Mouse (Mus musculus) intestine, postnatal 0 days (tissue): ENCODE data around the gene Fndc5. TPM values are rescaled to one million over a fixed set of nuclear protein-coding genes. Genes with fewer than 3 reads are reported as not detected.

Experiments
- ATAC-seq: fragments of 200-750 bp; cut with Nextera tagmentation; 2 replicates; pipeline ENCODE4 v1.8.0; 2017; ENCODE audit warnings: mild to moderate bottlenecking, moderate TSS enrichment, moderate library complexity
- H3K27ac ChIP-seq: fragments of 300-500 bp; sonication (generic); 2 replicates; pipeline ENCODE4 v1.5.1; 2014; ENCODE audit warnings: mild to moderate bottlenecking, low read depth, low read length, moderate library complexity
- H3K27me3 ChIP-seq: fragments of 300-500 bp; sonication (generic); replicated peaks from 2 replicates; pipeline ENCODE4 v1.6.1; 2014; ENCODE audit warnings: low read length, mixed read lengths; ENCODE audit not compliant: control insufficient read depth, insufficient read depth
- H3K36me3 ChIP-seq: fragments of 300-500 bp; sonication (generic); 2 replicates; pipeline ENCODE4 v1.6.1; 2014; ENCODE audit warnings: mild to moderate bottlenecking, moderate library complexity; ENCODE audit not compliant: control insufficient read depth, insufficient read depth
- H3K4me1 ChIP-seq: fragments of 300-500 bp; sonication (generic); replicated peaks from 2 replicates; pipeline ENCODE4 v1.6.1; 2014; ENCODE audit warnings: antibody characterized with exemption, low read length, mixed read lengths; ENCODE audit not compliant: control insufficient read depth, insufficient read depth
- H3K4me2 ChIP-seq: fragments of 300-500 bp; sonication (generic); replicated peaks from 2 replicates; pipeline ENCODE4 v1.6.1; 2014; ENCODE audit warnings: low read depth, mild to moderate bottlenecking, moderate library complexity
- H3K4me3 ChIP-seq: fragments of 300-500 bp; sonication (generic); 2 replicates; pipeline ENCODE4 v1.5.1; 2014; ENCODE audit warnings: low read depth, low read length
- H3K9ac ChIP-seq: fragments of 300-500 bp; sonication (generic); 2 replicates; pipeline ENCODE4 v1.6.1; 2014; ENCODE audit warnings: mild to moderate bottlenecking, low read depth, low read length
- H3K9me3 ChIP-seq: fragments of 300-500 bp; sonication (generic); 2 replicates; pipeline ENCODE4 v1.6.1; 2016; ENCODE audit warnings: mixed run types; ENCODE audit not compliant: control insufficient read depth
- CTCF ChIP-seq: sonication (generic); IDR thresholded peaks from 2 replicates; pipeline ENCODE4 v1.5.1; 2016; ENCODE audit warnings: low read depth, mild to moderate bottlenecking, control low read depth, antibody characterized with exemption, moderate library complexity
- WGBS: fragments of 180-500 bp; shearing (Covaris S2); extraction: QIAGEN DNeasy Blood & Tissue Kit; methylation state at CpG from one replicate; pipeline ENCODE4 v1.1.7; 2014; 5-methylcytosine and 5-hydroxymethylcytosine counted together
- polyA plus RNA-seq: library from polyadenylated mRNA; unstranded; fragments of >200 nt; fragmentation: Nextera tagmentation; extraction: Ambion mirVana; gene quantifications from 2 replicates; pipeline ENCODE4 v1.2.1, GENCODE M21; 2015

The Fndc5 gene
- polyA plus RNA-seq, 1 experiment from 2014 or later: 14.5 TPM

DNA sequence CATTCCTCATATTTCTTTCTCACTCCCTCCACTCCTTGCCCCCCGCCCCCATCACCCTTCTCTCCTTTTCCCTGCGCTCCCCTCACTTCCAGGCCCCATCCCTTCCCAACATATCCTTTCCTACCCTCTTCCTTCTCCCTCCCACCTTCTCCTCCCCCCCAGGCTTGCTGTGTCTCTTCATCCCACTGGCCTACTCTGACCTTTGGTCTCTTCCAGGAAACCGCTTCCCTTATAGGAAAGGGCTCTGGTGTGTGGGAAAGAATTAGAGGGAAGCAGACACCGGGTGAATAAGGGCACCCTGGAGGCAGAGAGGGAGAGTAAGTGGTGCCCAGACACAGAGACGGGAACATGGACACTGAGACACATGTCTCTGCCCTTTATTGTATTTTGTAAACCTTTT is 54.9 kb downstream of the Fndc5 start:
- 0 out of 2 replicates have a peak, but pooled peaks cover 6% of the 10 kb centered on the region for H3K4me1 ChIP-seq
- no peak for TF ChIP-seq CTCF
- H3K4me3 ChIP-seq: no peak overlapping the region
- H3K36me3 ChIP-seq: peaks cover 13% of the 10 kb centered on the region
- H3K4me2 ChIP-seq: peak overlapping the region; percentile 74
- no peak overlapping the region for H3K27ac ChIP-seq
- H3K9me3 ChIP-seq: no peaks in the 10 kb centered on the region
- H3K27me3 ChIP-seq: no peaks in the 10 kb centered on the region
- H3K9ac ChIP-seq: no peak overlapping the region
- WGBS: 59% methylated on average over 5 of the region's 5 CpGs
- ATAC-seq: no peak

Other genes starting within 250 kb of the Fndc5 start
- gene Azin2, start 174.6 kb upstream of the Fndc5 start, polyA plus RNA-seq: 13.1 and 13.3 TPM in 2 replicates
- 538 and 552 TPM in 2 replicates for gene Ak2, start 145.0 kb upstream of the Fndc5 start, polyA plus RNA-seq
- gene Rnf19b, start 78.7 kb upstream of the Fndc5 start, polyA plus RNA-seq: 11.0 and 12.2 TPM in 2 replicates
- gene Tmem54, start 31.5 kb upstream of the Fndc5 start, polyA plus RNA-seq: 363 and 366 TPM in 2 replicates
- 3.9 and 4.6 TPM in 2 replicates for gene Hpca, start 15.0 kb upstream of the Fndc5 start, polyA plus RNA-seq
- gene S100pbp, start 52.7 kb downstream of the Fndc5 start, polyA plus RNA-seq: 6.9 and 7.7 TPM in 2 replicates
- gene Yars, start 52.8 kb downstream of the Fndc5 start, polyA plus RNA-seq: 35.6 and 41.8 TPM in 2 replicates
- gene C77080, start 124.4 kb downstream of the Fndc5 start, polyA plus RNA-seq: 14.3 and 15.1 TPM in 2 replicates
- gene Sync, start 150.6 kb downstream of the Fndc5 start, polyA plus RNA-seq: 1.3 and 1.6 TPM in 2 replicates
- gene Rbbp4, start 198.4 kb downstream of the Fndc5 start, polyA plus RNA-seq: 159 and 175 TPM in 2 replicates
- gene Zbtb8os, start 198.7 kb downstream of the Fndc5 start, polyA plus RNA-seq: 92.9 and 94.5 TPM in 2 replicates
- 6.8 and 7.1 TPM in 2 replicates for gene Zbtb8a, start 241.1 kb downstream of the Fndc5 start, polyA plus RNA-seq